Mouse (Mus musculus) forebrain, embryonic 12.5 days (tissue): ENCODE data around the gene Kmt2b. TPM values are rescaled to one million over a fixed set of nuclear protein-coding genes. Genes with fewer than 3 reads are reported as not detected.

ENCODE experiments used
- ATAC-seq: fragments of 200-750 bp; cut with Nextera tagmentation; 2 replicates; pipeline ENCODE4 v1.8.0; 2017; ENCODE audit warnings: moderate TSS enrichment; ENCODE audit not compliant: low FRiP score
- H3K27ac ChIP-seq: fragments of 300-500 bp; sonication (generic); 2 replicates; pipeline ENCODE4 v1.5.1; 2016; ENCODE audit warnings: mild to moderate bottlenecking
- H3K27me3 ChIP-seq: fragments of 300-500 bp; sonication (generic); 2 replicates; pipeline ENCODE4 v1.6.1; 2016; ENCODE audit warnings: mild to moderate bottlenecking
- H3K36me3 ChIP-seq: fragments of 300-500 bp; sonication (generic); replicated peaks from 2 replicates; pipeline ENCODE4 v1.6.1; 2016; ENCODE audit warnings: mild to moderate bottlenecking
- H3K4me1 ChIP-seq: fragments of 300-500 bp; sonication (generic); 2 replicates; pipeline ENCODE4 v1.6.1; 2016
- H3K4me2 ChIP-seq: fragments of 300-500 bp; sonication (generic); 2 replicates; pipeline ENCODE4 v1.6.1; 2016; ENCODE audit warnings: mild to moderate bottlenecking, moderate library complexity
- H3K4me3 ChIP-seq: fragments of 300-500 bp; sonication (generic); replicated peaks from 2 replicates; pipeline ENCODE4 v1.5.1; 2016; ENCODE audit warnings: mild to moderate bottlenecking
- H3K9ac ChIP-seq: fragments of 300-500 bp; sonication (generic); 2 replicates; pipeline ENCODE4 v1.6.1; 2016; ENCODE audit warnings: mild to moderate bottlenecking
- H3K9me3 ChIP-seq: fragments of 300-500 bp; sonication (generic); 2 replicates; pipeline ENCODE4 v1.6.1; 2016
- WGBS: fragments of 180-500 bp; shearing (Covaris S2); methylation state at CpG from one replicate; pipeline ENCODE4 v1.1.7; 2016; 5-methylcytosine and 5-hydroxymethylcytosine counted together
- polyA plus RNA-seq: library from polyadenylated mRNA; unstranded; fragments of >200 nt; fragmentation: Nextera tagmentation; extraction: Ambion mirVana; gene quantifications from 2 replicates; pipeline ENCODE4 v1.2.1, GENCODE M21; 2016

Gene Kmt2b
- polyA plus RNA-seq, 1 experiment from 2014 or later, result 13.0 TPM

GRCm38 (mm10) chr7:30584339-30584738 lies 4.2 kb downstream of the Kmt2b start:
- H3K9me3 ChIP-seq, result no peaks in the 10 kb centered on the region
- no peak overlapping the region for H3K27ac ChIP-seq
- no peak overlapping the region for H3K9ac ChIP-seq
- no peaks in the 10 kb centered on the region for H3K27me3 ChIP-seq
- WGBS, result 93% methylated on average over 10 of the region's 10 CpGs
- H3K4me3 ChIP-seq, result no peak overlapping the region
- ATAC-seq, result no peak
- H3K4me2 ChIP-seq, result no peak overlapping the region
- peaks cover 74% of the 10 kb centered on the region for H3K36me3 ChIP-seq
- peaks cover 18% of the 10 kb centered on the region for H3K4me1 ChIP-seq

- Histone ChIP-seq H3K27ac (no peak overlapping the region), H3K9me3 (no peaks in the 10 kb centered on the region), H3K4me2 (no peak overlapping the region), H3K4me1 (peaks cover 5% of the 10 kb centered on the region), H3K4me3 (no peak overlapping the region), H3K36me3 (peaks cover 99% of the 10 kb centered on the region), H3K27me3 (no peaks in the 10 kb centered on the region), H3K9ac (no peak overlapping the region)
- ATAC-seq, result no peak
- WGBS, result 97% methylated on average over 16 of the region's 16 CpGs
These were observed 7.0 kb downstream of the Kmt2b start for GRCm38 (mm10) chr7:30581547-30581946.

DNA sequence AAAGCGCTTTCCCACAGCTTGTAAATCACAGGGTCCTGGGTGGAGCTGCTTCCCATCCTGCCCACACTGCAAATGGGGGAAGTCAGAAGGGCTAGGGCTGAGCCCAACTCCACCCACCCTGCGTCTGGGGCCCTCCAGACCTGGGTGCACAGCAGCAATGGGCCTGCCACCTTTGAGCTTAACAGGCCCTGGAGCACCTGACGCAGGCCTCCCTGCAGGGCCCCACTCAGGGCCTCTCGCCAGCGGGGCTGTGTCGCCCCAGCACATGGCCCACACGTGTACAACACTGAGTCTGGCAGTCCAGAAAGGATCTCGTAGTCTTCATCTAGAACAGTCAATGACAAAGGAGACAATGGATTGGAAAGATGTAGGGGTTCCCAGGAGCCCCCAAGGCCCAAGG lies 8.6 kb downstream of the Kmt2b start:
- Histone ChIP-seq H3K4me3 (no peak overlapping the region), H3K9me3 (no peaks in the 10 kb centered on the region), H3K4me2 (no peak overlapping the region), H3K36me3 (peaks cover 99% of the 10 kb centered on the region), H3K4me1 (no peaks in the 10 kb centered on the region), H3K27me3 (no peaks in the 10 kb centered on the region), H3K27ac (no peak overlapping the region), H3K9ac (no peak overlapping the region)
- 94% methylated on average over 8 of the region's 8 CpGs for WGBS
- ATAC-seq, result no peak

GRCm38 (mm10) chr7:30572969-30573368 lies 15.6 kb downstream of the Kmt2b start:
- no peak for ATAC-seq

DNA sequence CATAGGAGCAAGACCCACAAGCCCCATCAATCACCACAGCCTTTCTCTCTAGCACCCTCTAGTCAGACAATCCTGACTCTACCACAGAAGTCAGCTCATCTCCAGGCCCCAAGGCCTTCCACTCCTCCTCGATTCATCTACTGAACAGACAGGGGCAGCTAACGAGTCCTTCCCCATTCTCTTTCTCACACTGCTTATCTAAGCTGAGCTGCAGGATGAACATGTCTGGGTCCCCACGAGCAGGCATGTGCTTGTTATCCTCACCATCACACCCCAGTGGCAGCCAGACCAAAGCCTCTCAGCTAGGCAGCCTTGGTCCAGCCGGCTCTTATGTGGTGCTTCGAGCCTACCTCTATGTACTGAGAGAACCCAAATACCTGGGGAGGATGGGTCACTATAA lies 16.1 kb downstream of the Kmt2b start:
- no peaks in the 10 kb centered on the region for H3K9me3 ChIP-seq
- peaks cover 95% of the 10 kb centered on the region for H3K36me3 ChIP-seq
- H3K27ac ChIP-seq, result no peak overlapping the region
- 89% methylated on average over 5 of the region's 5 CpGs for WGBS
- H3K4me3 ChIP-seq, result no peak overlapping the region
- H3K27me3 ChIP-seq, result no peaks in the 10 kb centered on the region
- no peak overlapping the region for H3K4me2 ChIP-seq
- no peaks in the 10 kb centered on the region; the same call in 1 of the 2 replicates for H3K4me1 ChIP-seq
- no peak for ATAC-seq
- H3K9ac ChIP-seq, result no peak overlapping the region

More at GRCm38 (mm10) chr7:30572969-30573368, 15.6 kb downstream of the Kmt2b start:
- no peaks in the 10 kb centered on the region for H3K9me3 ChIP-seq
- H3K4me1 ChIP-seq, result no peaks in the 10 kb centered on the region; the same call in 1 of the 2 replicates
- WGBS, result 85% methylated on average over 2 of the region's 2 CpGs
- no peak overlapping the region for H3K4me2 ChIP-seq
- no peak overlapping the region for H3K9ac ChIP-seq
- peaks cover 97% of the 10 kb centered on the region for H3K36me3 ChIP-seq
- no peaks in the 10 kb centered on the region for H3K27me3 ChIP-seq
- H3K27ac ChIP-seq, result no peak overlapping the region
- no peak overlapping the region for H3K4me3 ChIP-seq

DNA sequence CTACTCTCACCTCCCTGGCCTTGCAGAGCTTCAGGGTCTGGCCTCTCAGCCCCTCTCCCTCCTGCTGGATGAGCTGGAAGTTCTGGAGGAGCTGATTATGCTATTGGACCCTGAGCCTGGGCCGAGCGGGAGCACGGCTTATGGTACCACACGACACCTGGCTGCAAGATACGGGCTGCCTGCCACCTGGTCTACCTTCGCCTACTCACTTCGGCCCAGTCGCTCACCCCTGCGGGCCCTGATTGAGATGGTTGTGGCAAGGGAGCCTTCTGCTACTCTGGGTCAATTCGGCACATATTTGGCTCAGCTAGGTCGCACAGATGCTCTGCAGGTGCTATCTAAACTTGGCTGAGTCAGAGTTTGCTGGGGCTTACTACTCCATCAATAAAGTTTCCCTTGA lies 21.0 kb downstream of the Kmt2b start:
- WGBS, result 93% methylated on average over 11 of the region's 11 CpGs
- Histone ChIP-seq H3K9me3 (no peaks in the 10 kb centered on the region), H3K4me1 (peaks cover 8% of the 10 kb centered on the region), H3K27me3 (no peaks in the 10 kb centered on the region), H3K4me3 (no peak overlapping the region), H3K36me3 (peaks cover 68% of the 10 kb centered on the region), H3K9ac (no peak overlapping the region), H3K4me2 (no peak overlapping the region), H3K27ac (no peak overlapping the region)
- ATAC-seq, result no peak

- no peak for ATAC-seq
- Histone ChIP-seq H3K27ac (no peak overlapping the region), H3K9ac (no peak overlapping the region), H3K27me3 (no peaks in the 10 kb centered on the region), H3K36me3 (peaks cover 55% of the 10 kb centered on the region), H3K9me3 (no peaks in the 10 kb centered on the region), H3K4me3 (no peak overlapping the region), H3K4me2 (no peak overlapping the region), H3K4me1 (peaks cover 14% of the 10 kb centered on the region)
- 89% methylated on average over 9 of the region's 9 CpGs for WGBS
These were observed 22.5 kb downstream of the Kmt2b start for GRCm38 (mm10) chr7:30566033-30566432.

DNA sequence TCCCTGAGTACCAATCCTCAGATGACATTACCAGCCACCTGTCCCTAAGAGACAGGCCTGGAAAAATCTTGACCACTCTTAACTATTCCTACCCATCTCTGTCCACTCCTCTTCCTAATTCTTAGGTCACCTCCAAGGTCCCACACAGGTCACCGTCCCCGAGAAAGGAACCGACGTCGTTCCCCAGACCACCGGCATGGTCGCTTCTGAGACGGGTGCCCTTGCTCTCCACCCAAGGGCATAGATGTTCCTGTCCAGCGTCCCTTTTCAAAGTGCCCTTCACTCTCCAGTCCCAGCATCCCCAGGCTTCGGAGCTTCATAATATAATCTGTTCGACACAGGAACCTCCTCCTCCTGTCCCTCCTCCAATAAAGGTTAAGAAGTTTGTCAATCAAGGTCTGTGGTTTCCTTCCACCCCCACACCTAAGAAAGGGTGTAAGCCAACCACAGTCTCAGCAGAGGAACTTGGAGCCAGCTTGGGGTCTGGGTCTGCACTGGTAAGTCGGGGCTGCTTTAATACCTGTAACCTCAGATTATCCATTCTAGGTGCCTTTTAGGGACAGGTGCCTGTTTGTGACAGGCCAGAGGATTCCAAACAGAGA lies 23.5 kb downstream of the Kmt2b start, which contains the start of gene Igflr1:
Gene Igflr1, plus strand, starts transcription at position 458 of the 602 bp plus-strand sequence.
- WGBS, result 96% methylated on average over 12 of the region's 12 CpGs
- Histone ChIP-seq H3K36me3 (peaks cover 46% of the 10 kb centered on the region), H3K9ac (no peak within 1 kb of the TSS), H3K4me2 (no peak within 1 kb of the TSS), H3K4me1 (peaks cover 17% of the 10 kb centered on the region), H3K27me3 (no peaks in the 10 kb centered on the region), H3K27ac (no peak within 1 kb of the TSS), H3K9me3 (no peaks in the 10 kb centered on the region), H3K4me3 (peak within 1 kb of the TSS; percentile 77; the same call in 1 of the 2 replicates)
- no peak for ATAC-seq

DNA sequence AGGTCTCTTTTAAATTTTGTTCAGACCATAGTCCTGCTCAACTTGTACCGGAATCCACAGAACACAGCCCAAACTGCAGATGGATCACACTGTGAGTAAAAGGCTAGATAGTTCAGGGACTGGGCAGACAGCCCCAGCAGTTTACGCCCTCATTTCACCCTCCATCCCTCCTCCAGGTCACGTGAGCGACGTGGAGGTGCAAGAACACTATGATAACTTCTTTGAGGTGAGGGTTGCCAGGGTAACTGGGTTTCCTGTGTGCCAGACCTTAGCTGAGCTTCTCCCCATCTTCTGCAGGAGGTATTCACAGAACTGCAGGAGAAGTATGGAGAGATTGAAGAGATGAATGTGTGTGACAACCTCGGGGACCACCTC lies 24.6 kb downstream of the Kmt2b start:
- Histone ChIP-seq H3K4me3 (peak overlapping the region; percentile 77), H3K27ac (peak overlapping the region; percentile 94; the same call in 1 of the 2 replicates), H3K4me2 (peak overlapping the region; percentile 87), H3K27me3 (no peaks in the 10 kb centered on the region), H3K9me3 (no peaks in the 10 kb centered on the region), H3K9ac (peak overlapping the region; percentile 80), H3K4me1 (peaks cover 22% of the 10 kb centered on the region), H3K36me3 (peaks cover 34% of the 10 kb centered on the region)
- ATAC-seq, result no peak
- WGBS, result 36% methylated on average over 6 of the region's 6 CpGs

DNA sequence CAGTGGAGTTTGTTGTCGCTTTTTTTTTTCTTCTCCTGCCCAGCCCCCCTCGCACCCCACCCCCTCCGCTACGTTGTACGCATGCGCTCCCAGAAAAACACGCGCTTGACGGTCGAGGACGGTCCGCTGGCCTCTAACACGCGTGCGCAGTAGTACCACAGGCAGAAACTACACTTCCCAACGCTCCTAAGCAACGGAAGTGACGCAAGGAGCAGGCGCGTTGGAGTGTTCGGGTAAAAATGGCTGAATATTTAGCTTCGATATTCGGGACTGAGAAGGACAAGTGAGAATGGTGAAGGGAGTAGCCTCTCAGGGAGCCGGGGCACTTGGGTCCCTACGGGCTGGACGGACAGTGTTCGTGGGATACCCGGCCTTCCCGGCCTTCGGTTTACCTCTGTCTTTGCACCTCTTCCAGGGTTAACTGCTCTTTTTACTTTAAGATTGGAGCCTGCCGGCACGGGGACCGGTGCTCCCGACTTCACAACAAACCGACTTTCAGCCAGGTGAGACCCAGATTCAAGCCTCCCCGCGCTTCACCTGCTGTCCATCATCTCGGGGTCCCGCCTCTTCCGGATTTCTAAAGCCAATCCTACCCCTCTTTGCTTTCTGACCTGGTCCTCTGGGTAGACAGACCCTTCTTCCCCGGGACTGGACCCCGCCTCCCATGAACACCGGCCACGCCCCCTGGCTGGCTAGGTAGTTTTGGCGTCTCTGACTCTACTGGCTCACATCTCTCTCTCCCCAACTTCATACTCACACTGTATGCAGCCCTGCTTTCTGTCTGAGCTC lies 25.2 kb downstream of the Kmt2b start, which contains the start of the genes U2af1l4, Gm49396 and Psenen:
Gene U2af1l4, plus strand, starts transcription at position 185 of the 789 bp plus-strand sequence.
Gene Gm49396, plus strand, starts transcription at position 228 of the 789 bp plus-strand sequence.
Gene Psenen, minus strand, starts transcription at position 511 of the 789 bp plus-strand sequence.
- H3K4me1 ChIP-seq, result peaks cover 28% of the 10 kb centered on the region
- peaks cover 28% of the 10 kb centered on the region for H3K36me3 ChIP-seq
- H3K27me3 ChIP-seq, result no peaks in the 10 kb centered on the region
- peak within 1 kb of the TSS; percentile 80 for H3K9ac ChIP-seq
- ATAC-seq, result peak; percentile 88
- H3K4me3 ChIP-seq, result peak within 1 kb of the TSS; percentile 77
- H3K27ac ChIP-seq, result peak within 1 kb of the TSS; percentile 94
- no peaks in the 10 kb centered on the region for H3K9me3 ChIP-seq
- peak within 1 kb of the TSS; percentile 87 for H3K4me2 ChIP-seq
- under 1% methylated on average over 45 of the region's 45 CpGs for WGBS

DNA sequence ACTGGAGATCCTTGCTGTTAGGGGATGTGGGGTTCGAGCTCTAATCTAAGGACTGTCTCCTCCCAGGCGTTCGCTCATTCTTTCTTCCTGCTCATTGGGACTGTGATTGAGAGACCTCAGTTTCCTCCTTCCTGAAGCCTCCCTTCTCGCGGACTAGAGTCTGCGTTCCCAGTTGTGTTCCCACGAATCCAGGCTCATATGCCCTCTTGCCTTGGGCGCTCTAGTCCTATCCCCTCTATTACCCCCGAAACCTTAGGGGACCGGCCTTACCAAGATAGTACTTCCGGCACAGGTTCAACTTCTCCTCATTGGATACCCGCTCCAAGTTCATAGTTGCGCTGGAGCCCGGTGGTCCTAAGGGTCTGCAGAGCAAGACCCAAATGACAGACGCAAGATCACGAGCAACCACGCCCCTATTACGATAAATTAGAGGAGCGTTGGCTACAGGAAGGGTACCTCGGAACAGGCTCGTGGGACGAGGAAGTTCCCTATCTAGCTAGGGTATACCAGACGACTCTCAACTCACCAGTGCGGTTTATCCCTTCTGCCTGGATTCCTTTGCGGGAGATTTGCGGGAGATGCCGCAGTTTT lies 25.9 kb downstream of the Kmt2b start:
- ATAC-seq, result no peak
- peak overlapping the region; percentile 77 for H3K4me3 ChIP-seq
- H3K9me3 ChIP-seq, result no peaks in the 10 kb centered on the region
- H3K4me1 ChIP-seq, result peaks cover 33% of the 10 kb centered on the region
- peak overlapping the region; percentile 87 for H3K4me2 ChIP-seq
- peak overlapping the region; percentile 94 for H3K27ac ChIP-seq
- WGBS, result 2% methylated on average over 27 of the region's 27 CpGs
- H3K36me3 ChIP-seq, result peaks cover 29% of the 10 kb centered on the region
- no peaks in the 10 kb centered on the region for H3K27me3 ChIP-seq
- peak overlapping the region; percentile 80 for H3K9ac ChIP-seq

- no peak overlapping the region for H3K9ac ChIP-seq
- H3K4me3 ChIP-seq, result no peak overlapping the region
- no peaks in the 10 kb centered on the region for H3K9me3 ChIP-seq
- ATAC-seq, result no peak
- peaks cover 34% of the 10 kb centered on the region for H3K4me1 ChIP-seq
- H3K27ac ChIP-seq, result 0 out of 2 replicates have a peak overlapping the region, but pooled peaks have one; percentile 14
- H3K4me2 ChIP-seq, result peak overlapping the region; percentile 94; the same call in 1 of the 2 replicates
- no peaks in the 10 kb centered on the region for H3K27me3 ChIP-seq
- peaks cover 29% of the 10 kb centered on the region for H3K36me3 ChIP-seq
- WGBS, result 80% methylated on average over 2 of the region's 2 CpGs
These were observed 28.2 kb downstream of the Kmt2b start for GRCm38 (mm10) chr7:30560296-30560695.
